Mouse (Mus musculus) C2C12 (cell line): ENCODE data around the gene Ugcg. TPM values are rescaled to one million over a fixed set of nuclear protein-coding genes. Genes with fewer than 3 reads are reported as not detected.
A peak's percentile ranks its signal among the peaks of the same experiment; 100 is the strongest.

ENCODE experiments used
- H3K27me3 ChIP-seq: one replicate; pipeline ENCODE4 v1.6.1; 2011; ENCODE audit not compliant: control insufficient read depth, insufficient read depth, insufficient read length
- H3K36me3 ChIP-seq: one replicate; pipeline ENCODE4 v1.6.1; 2011; ENCODE audit not compliant: control insufficient read depth, insufficient read depth
- H3K4me3 ChIP-seq: one replicate; pipeline ENCODE4 v1.5.1; 2011; ENCODE audit warnings: mild to moderate bottlenecking, control low read depth; ENCODE audit not compliant: poor library complexity, insufficient read depth, severe bottlenecking
- H3K79me2 ChIP-seq: one replicate; pipeline ENCODE4 v1.6.1; 2011; ENCODE audit not compliant: control insufficient read depth, insufficient read depth
- H3K79me3 ChIP-seq: one replicate; pipeline ENCODE4 v1.6.1; 2011; ENCODE audit warnings: low read depth, control low read depth
- H3ac ChIP-seq: one replicate; pipeline ENCODE3; 2011; ENCODE audit warnings: low read depth; ENCODE audit not compliant: control insufficient read depth, insufficient read length
- CEBPB ChIP-seq: IDR thresholded peaks from one replicate; pipeline ENCODE4 v1.6.1; 2011; ENCODE audit warnings: low read depth, mild to moderate bottlenecking, control low read depth, moderate library complexity
- CTCF ChIP-seq: IDR thresholded peaks from one replicate; pipeline ENCODE4 v1.5.1; 2011; ENCODE audit not compliant: control insufficient read depth, insufficient read depth, insufficient read length
- FOSL1 ChIP-seq: IDR thresholded peaks from one replicate; pipeline ENCODE4 v1.8.0; 2011; ENCODE audit warnings: mild to moderate bottlenecking, low read length; ENCODE audit not compliant: poor library complexity, insufficient read depth, severe bottlenecking
- MAX ChIP-seq: IDR thresholded peaks from one replicate; pipeline ENCODE4 v1.6.1; 2011; ENCODE audit warnings: mild to moderate bottlenecking, control low read depth
- MYOD1 ChIP-seq: IDR thresholded peaks from one replicate; pipeline ENCODE4 v1.6.1; 2011; ENCODE audit warnings: low read depth; ENCODE audit not compliant: control insufficient read depth, insufficient read length
- MYOG ChIP-seq: IDR thresholded peaks from one replicate; pipeline ENCODE4 v1.6.1; 2011; ENCODE audit not compliant: control insufficient read depth, insufficient read length; ENCODE audit errors: extremely low read depth
- USF1 ChIP-seq: IDR thresholded peaks from one replicate; pipeline ENCODE4 v1.6.1; 2011; ENCODE audit warnings: low read depth, mild to moderate bottlenecking, control low read depth, moderate library complexity
- polyA plus RNA-seq: library from polyadenylated mRNA; unstranded; fragments of >200 nt; fragmentation: generic; extraction: Trizol; gene quantifications from one replicate; pipeline ENCODE4 v1.2.1, GENCODE M21; 2012; ENCODE audit warnings: missing spikeins

Gene Ugcg
- polyA plus RNA-seq, 1 experiment: 34.5 TPM

DNA sequence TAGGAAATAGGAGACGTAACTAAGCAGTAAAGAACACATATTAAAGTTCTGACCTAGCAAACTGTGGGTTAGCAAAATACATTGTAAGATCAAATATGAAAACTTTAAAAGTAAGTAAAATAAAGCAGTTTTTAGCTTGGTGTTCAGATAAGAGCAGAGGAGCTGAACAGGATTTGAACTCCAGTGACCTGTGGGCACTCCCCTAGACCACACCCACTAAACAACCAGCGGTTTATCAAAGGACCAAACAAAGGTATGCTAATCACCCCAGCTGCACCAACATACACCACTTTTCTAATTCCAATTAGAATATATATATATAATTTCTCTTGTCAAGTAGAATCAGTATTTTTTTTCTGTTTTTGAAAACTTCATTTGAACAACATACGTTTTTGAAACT lies 3.4 kb upstream of the Ugcg start:
- H3K79me2 ChIP-seq: peaks cover 14% of the 10 kb centered on the region
- H3K27me3 ChIP-seq: no peaks in the 10 kb centered on the region
- TF ChIP-seq CTCF (no peak), FOSL1 (no peak), USF1 (no peak), MYOG (no peak), MAX (no peak), MYOD1 (no peak), CEBPB (no peak)
- H3ac ChIP-seq: no peak overlapping the region
- H3K36me3 ChIP-seq: no peaks in the 10 kb centered on the region
- peaks cover 12% of the 10 kb centered on the region for H3K79me3 ChIP-seq
- no peak overlapping the region for H3K4me3 ChIP-seq

DNA sequence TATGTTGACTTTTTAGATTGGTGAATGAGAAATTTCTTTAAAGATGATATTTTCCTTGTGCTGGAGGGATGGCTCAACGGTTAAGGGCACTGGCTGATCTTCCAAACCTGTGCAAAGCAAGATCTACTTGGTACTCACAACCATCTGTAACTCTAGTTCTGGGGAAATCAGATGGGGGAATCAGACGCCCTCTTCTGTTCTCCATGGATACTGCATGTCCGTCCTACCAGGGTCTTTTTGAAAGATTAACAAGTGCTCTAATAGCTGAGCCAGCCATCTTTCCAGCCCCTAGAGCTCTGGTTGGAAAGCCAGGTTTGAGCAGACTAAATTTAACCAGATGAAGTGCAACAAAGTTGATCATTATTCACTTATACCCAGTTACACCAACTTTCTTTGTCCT lies 1.8 kb upstream of the Ugcg start:
- H3ac ChIP-seq: no peak overlapping the region
- peaks cover 30% of the 10 kb centered on the region for H3K79me2 ChIP-seq
- H3K4me3 ChIP-seq: no peak overlapping the region
- H3K36me3 ChIP-seq: peaks cover 10% of the 10 kb centered on the region
- no peaks in the 10 kb centered on the region for H3K27me3 ChIP-seq
- peaks cover 29% of the 10 kb centered on the region for H3K79me3 ChIP-seq
- TF ChIP-seq USF1 (no peak), CTCF (peak; percentile 2)

DNA sequence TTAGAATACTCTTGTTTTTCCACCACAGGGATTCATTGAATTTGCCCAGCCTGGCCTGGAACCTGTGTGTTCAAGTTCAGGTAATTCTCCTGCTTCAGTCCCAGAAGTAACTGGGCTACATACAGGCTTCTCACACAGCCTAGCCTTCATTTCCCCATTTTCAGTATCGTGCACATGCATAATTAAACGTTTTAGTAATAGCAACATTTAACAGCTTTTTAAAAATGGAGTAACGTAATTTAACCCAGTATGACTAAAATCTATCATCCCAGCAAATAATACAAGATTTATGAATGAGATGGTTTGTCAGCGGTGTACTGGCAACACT lies 619 bp upstream of the Ugcg start:
- Histone ChIP-seq H3K79me3 (peaks cover 40% of the 10 kb centered on the region), H3K36me3 (peaks cover 20% of the 10 kb centered on the region), H3K27me3 (no peaks in the 10 kb centered on the region), H3K79me2 (peaks cover 42% of the 10 kb centered on the region), H3K4me3 (peak overlapping the region; percentile 94), H3ac (peak overlapping the region; percentile 25)
- no peak for TF ChIP-seq MYOD1
- no peak for TF ChIP-seq USF1
- no peak for TF ChIP-seq CEBPB
- no peak for TF ChIP-seq CTCF
- TF ChIP-seq MYOG: no peak
- no peak for TF ChIP-seq FOSL1
- TF ChIP-seq MAX: no peak

DNA sequence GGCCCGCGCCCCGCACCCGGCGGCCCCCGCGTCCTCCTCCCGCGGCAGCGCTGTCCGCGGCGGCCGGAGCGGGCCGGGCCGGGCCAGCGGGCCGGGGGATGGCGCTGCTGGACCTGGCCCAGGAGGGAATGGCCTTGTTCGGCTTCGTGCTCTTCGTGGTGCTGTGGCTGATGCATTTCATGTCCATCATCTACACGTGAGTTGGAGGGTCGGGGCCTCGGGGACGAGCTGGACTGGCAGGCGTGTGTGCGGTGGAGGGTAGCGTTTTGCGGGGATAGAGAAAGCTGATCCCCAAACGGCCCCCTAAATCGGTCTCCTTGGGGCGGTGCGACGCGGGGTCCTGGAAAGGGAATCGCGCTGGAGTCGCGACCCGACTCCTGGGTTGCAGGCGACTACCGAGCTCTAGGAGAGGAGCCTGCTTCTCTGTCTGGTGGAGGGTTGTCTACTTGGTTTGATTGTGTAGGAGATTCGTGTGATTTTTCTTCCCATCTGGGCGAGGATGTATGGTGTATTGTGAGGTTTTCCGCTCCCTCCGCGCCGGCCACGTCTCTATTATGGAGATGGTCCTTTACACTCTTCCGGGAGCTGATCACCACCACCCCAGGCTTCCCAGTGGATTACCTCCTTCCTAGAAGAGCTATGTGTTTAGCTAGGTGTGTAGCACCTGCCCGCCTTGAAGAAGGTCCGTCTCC lies 635 bp downstream of the Ugcg start:
- H3ac ChIP-seq: peak overlapping the region; percentile 99
- H3K27me3 ChIP-seq: no peaks in the 10 kb centered on the region
- H3K79me3 ChIP-seq: peaks cover 53% of the 10 kb centered on the region
- peak overlapping the region; percentile 94 for H3K4me3 ChIP-seq
- H3K36me3 ChIP-seq: peaks cover 21% of the 10 kb centered on the region
- no peak for TF ChIP-seq MYOD1
- TF ChIP-seq CEBPB: no peak
- TF ChIP-seq USF1: no peak
- TF ChIP-seq MYOG: no peak
- TF ChIP-seq MAX: no peak
- TF ChIP-seq CTCF: no peak
- no peak for TF ChIP-seq FOSL1
- H3K79me2 ChIP-seq: peaks cover 54% of the 10 kb centered on the region

DNA sequence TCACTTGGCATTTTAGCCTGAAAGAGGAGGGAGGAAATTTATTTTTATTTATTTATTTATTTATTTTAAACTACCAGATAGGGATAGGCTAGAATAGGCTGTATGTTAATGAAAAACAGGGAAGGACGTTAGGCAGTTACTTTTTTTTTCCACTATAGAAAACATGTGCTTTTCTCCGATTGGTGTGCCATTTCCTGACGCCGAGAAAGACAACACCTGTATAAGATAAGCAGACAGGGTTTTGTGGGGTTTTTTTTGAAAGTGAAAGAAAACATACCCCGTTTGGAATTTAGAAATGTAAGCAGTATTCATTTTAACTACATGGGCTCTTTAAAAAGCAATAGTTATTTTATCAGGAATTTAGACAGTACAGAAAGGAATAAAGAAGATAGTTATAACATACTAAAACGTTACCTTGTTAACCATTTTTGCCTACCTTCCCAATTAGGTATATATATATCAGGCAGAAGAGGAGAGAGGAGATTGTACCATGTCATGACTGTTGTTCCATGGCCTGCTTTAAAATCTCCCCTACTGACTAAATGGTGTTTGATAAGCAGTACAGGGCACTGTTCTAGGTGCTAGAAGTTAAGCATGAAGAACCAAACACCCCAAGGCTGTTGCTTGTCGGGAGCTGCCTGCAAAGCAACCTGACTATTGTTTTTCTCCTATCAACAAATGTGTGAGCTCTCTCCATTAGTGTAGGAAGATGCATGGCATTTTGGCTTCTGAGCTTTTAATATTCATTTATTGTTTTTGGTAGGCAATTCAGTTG lies 1.8 kb downstream of the Ugcg start:
- Histone ChIP-seq H3K4me3 (peak overlapping the region; percentile 94), H3K79me3 (peaks cover 64% of the 10 kb centered on the region), H3K79me2 (peaks cover 66% of the 10 kb centered on the region), H3K36me3 (peaks cover 21% of the 10 kb centered on the region), H3K27me3 (no peaks in the 10 kb centered on the region), H3ac (peak overlapping the region; percentile 50)
- TF ChIP-seq CTCF (no peak), CEBPB (no peak), USF1 (no peak), MYOD1 (no peak), MYOG (no peak), MAX (no peak), FOSL1 (no peak)
